Mouse (Mus musculus) spleen, adult 2 months (tissue): ENCODE results near the gene Trim72.

Source experiments
- CTCF ChIP-seq: fragments of 200-500 bp; IDR thresholded peaks from 2 replicates; pipeline ENCODE4 v1.5.1; 2011; ENCODE audit warnings: mild to moderate bottlenecking, inconsistent platforms; ENCODE audit not compliant: insufficient read depth, insufficient read length, insufficient replicate concordance; ENCODE audit errors: extremely low read depth
- POLR2A ChIP-seq: fragments of 200-500 bp; IDR thresholded peaks from 2 replicates; pipeline ENCODE4 v1.6.1; 2011; ENCODE audit warnings: low read depth, low read length, inconsistent platforms

DNA sequence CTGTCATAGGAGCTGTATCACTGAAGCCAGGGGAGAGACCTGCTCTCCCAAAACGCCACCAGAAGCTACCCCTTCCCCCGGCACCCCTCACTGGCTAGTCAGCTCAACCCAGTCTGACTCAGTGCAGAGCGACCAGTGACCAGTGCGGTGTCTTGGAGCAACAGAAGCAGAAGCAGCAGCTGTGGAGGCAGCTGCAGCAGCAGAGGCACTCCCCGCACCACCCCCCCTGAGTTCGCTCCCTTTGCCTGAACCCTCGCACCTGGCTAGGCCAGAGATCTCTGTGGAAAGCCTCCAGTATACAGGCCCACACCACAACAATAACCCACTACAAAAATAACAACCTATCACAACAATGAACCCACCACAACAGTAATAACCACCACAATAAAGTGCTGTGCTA lies 54.8 kb downstream of the Trim72 start:
- TF ChIP-seq CTCF, result no peak
- TF ChIP-seq POLR2A, result no peak
